Mouse (Mus musculus) kidney, postnatal 25 days (tissue): Measurements from ENCODE around the gene Gripap1.
A peak's percentile ranks its signal among the peaks of the same experiment; 100 is the strongest.

Experiments
- DNase-seq, 2 experiments: peaks; one replicate each; pipeline ENCODE4 v3.0.0; 2021; ENCODE audit warnings: mixed read lengths in 2 of 2

Gripap1 gene

GRCm38 (mm10) chrX:7789542-7790136 lies at the start of gene Gripap1:
Gripap1 (plus strand) TSS chrX:7789765.
- DNase-seq = peak; percentile 76 to 86

- DNase-seq = peak in 1 of 2 experiments; percentile 56
These were observed 49.3 kb upstream of the Gripap1 start for GRCm38 (mm10) chrX:7740082-7740819.

- DNase-seq = no peak
These were observed 48.5 kb upstream of the Gripap1 start for GRCm38 (mm10) chrX:7741103-7741502.

GRCm38 (mm10) chrX:7743470-7743869 lies 46.1 kb upstream of the Gripap1 start:
- no peak for DNase-seq

GRCm38 (mm10) chrX:7744940-7745339 lies 44.6 kb upstream of the Gripap1 start:
- DNase-seq = no peak

- DNase-seq = no peak
These were observed 44.1 kb upstream of the Gripap1 start for GRCm38 (mm10) chrX:7745429-7745828.

- peak; percentile 84 to 87 for DNase-seq
These were observed 39.0 kb upstream of the Gripap1 start, which contains the start of gene Ccdc120 for GRCm38 (mm10) chrX:7750432-7751116. Ccdc120 (minus strand) TSS chrX:7750905.

- DNase-seq = peak in 1 of 2 experiments; percentile 45
These were observed 35.9 kb upstream of the Gripap1 start for GRCm38 (mm10) chrX:7753627-7754026.

GRCm38 (mm10) chrX:7762137-7762920 lies 27.2 kb upstream of the Gripap1 start, which contains the start of gene Tfe3:
Tfe3 (plus strand) TSS chrX:7762560.
- DNase-seq = peak; percentile 92 to 97

GRCm38 (mm10) chrX:7762921-7763197 lies 26.7 kb upstream of the Gripap1 start:
- no peak for DNase-seq

GRCm38 (mm10) chrX:7763631-7764393 lies 25.8 kb upstream of the Gripap1 start:
- peak in 1 of 2 experiments; percentile 59 for DNase-seq

- no peak for DNase-seq
These were observed 24.8 kb upstream of the Gripap1 start for GRCm38 (mm10) chrX:7764657-7765280.

GRCm38 (mm10) chrX:7765281-7765670 lies 24.3 kb upstream of the Gripap1 start:
- DNase-seq = no peak

- DNase-seq = peak; percentile 46 to 76
These were observed 23.8 kb upstream of the Gripap1 start for GRCm38 (mm10) chrX:7765764-7766163.

- DNase-seq = no peak
These were observed 20.1 kb upstream of the Gripap1 start for GRCm38 (mm10) chrX:7769302-7770017.

- peak in 1 of 2 experiments; percentile 45 for DNase-seq
These were observed 16.8 kb upstream of the Gripap1 start for GRCm38 (mm10) chrX:7772766-7773165.

- no peak for DNase-seq
These were observed 13.9 kb upstream of the Gripap1 start for GRCm38 (mm10) chrX:7775501-7776205.

- peak in 1 of 2 experiments; percentile 74 for DNase-seq
These were observed 13.1 kb upstream of the Gripap1 start for GRCm38 (mm10) chrX:7776329-7777082.

GRCm38 (mm10) chrX:7778450-7779244 lies 10.9 kb upstream of the Gripap1 start:
- no peak for DNase-seq
